Mouse (Mus musculus) hindbrain, embryonic 10.5 days (tissue): ENCODE data around the gene Syn1. TPM values are rescaled to one million over a fixed set of nuclear protein-coding genes. Genes with fewer than 3 reads are reported as not detected.

Experiments used
- DNase-seq: peaks from one replicate; pipeline ENCODE4 v3.0.0-alpha.2; 2017; ENCODE audit warnings: low spot score
- H3K27ac ChIP-seq: fragments of 300-500 bp; sonication (generic); 2 replicates; pipeline ENCODE4 v1.5.1; 2016; ENCODE audit warnings: mild to moderate bottlenecking, moderate library complexity
- H3K27me3 ChIP-seq: fragments of 300-500 bp; sonication (generic); 2 replicates; pipeline ENCODE4 v1.6.1; 2016; ENCODE audit warnings: mild to moderate bottlenecking; ENCODE audit not compliant: poor library complexity, insufficient read depth, severe bottlenecking
- H3K36me3 ChIP-seq: fragments of 300-500 bp; sonication (generic); 2 replicates; pipeline ENCODE4 v1.6.1; 2016; ENCODE audit warnings: mild to moderate bottlenecking, moderate library complexity
- H3K4me1 ChIP-seq: fragments of 300-500 bp; sonication (generic); replicated peaks from 2 replicates; pipeline ENCODE4 v1.6.1; 2016; ENCODE audit warnings: mild to moderate bottlenecking
- H3K4me3 ChIP-seq: fragments of 300-500 bp; sonication (generic); 2 replicates; pipeline ENCODE4 v1.5.1; 2016; ENCODE audit warnings: mild to moderate bottlenecking, moderate library complexity
- H3K9me3 ChIP-seq: fragments of 300-500 bp; sonication (generic); 2 replicates; pipeline ENCODE4 v1.6.1; 2016; ENCODE audit warnings: mild to moderate bottlenecking, moderate library complexity
- WGBS: fragments of 180-500 bp; shearing (Covaris S2); methylation state at CpG from one replicate; pipeline ENCODE4 v1.1.7; 2016; 5-methylcytosine and 5-hydroxymethylcytosine counted together
- polyA plus RNA-seq: library from polyadenylated mRNA; unstranded; fragments of >200 nt; fragmentation: Nextera tagmentation; extraction: Ambion mirVana; gene quantifications from 2 replicates; pipeline ENCODE4 v1.2.1, GENCODE M21; 2016

The Syn1 gene
- 5.1 and 11.8 TPM in 2 replicates for polyA plus RNA-seq

- 12% methylated on average over 44 of the region's 44 CpGs for WGBS
- Histone ChIP-seq H3K27me3 (peaks cover 11% of the 10 kb centered on the region; the same call in 1 of the 2 replicates), H3K27ac (peak within 1 kb of the TSS; percentile 79)
These were observed at the start of gene Syn1 for GRCm38 (mm10) chrX:20920844-20921364. Syn1 (minus strand) TSS chrX:20921004.

DNA sequence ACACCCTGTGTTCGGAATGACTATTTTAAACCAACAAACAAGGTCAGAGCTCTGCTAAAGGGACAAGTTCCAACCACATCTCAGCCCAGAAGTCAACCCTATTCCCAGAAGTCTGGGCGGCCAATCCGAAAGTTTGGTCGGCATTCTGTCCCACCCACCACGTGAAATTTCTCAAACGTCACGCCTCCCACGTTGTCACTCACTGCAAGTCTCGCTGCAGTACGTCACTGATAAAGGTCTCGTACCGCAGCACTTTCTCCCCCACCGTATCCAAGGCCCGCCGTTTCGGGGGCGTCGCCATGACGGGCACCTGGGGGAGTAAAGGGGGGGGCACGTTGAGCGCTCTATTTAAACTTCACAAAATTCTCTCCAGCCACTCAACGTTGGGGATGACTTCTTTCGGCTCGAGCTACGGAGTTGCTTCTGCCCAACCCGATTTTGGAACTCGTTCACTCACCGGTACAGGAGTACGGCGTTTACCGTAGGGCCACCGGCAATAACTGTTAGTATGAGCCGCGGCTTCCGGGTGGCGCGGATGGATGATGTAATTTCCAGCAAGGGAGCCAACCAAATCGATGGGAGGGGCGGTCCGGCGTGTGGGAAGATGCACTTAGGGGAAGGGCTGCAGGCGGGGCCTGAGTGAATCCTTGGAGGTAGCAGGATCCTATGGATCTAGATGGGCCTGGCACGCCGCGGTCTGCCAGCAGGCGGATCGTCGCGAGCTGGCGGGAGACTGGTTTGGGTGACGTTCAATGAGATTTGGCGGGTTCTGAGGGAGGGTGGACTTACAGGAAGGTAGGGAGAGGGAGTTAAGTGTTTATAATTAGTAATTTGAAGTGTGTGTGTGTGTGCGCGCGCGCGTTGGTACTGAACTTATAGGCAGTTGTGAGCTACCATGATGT is 40.9 kb upstream of the Syn1 start, which contains the start of gene Uxt:
Gene Uxt, minus strand, starts transcription at position 541 of the 902 bp plus-strand sequence.
- Histone ChIP-seq H3K36me3 (peaks cover 23% of the 10 kb centered on the region), H3K4me1 (0 out of 2 replicates have a peak, but pooled peaks cover 5% of the 10 kb centered on the region), H3K27me3 (no peaks in the 10 kb centered on the region), H3K27ac (peak within 1 kb of the TSS; percentile 82), H3K4me3 (peak within 1 kb of the TSS; percentile 57), H3K9me3 (no peaks in the 10 kb centered on the region)
- WGBS: 17% methylated on average over 57 of the region's 57 CpGs
- peak; percentile 88 for DNase-seq

More at GRCm38 (mm10) chrX:20920844-20921364, at the start of gene Syn1:
- peaks cover 8% of the 10 kb centered on the region; the same call in 1 of the 2 replicates for H3K9me3 ChIP-seq
- H3K36me3 ChIP-seq: 0 out of 2 replicates have a peak, but pooled peaks cover 9% of the 10 kb centered on the region
- H3K4me1 ChIP-seq: peaks cover 5% of the 10 kb centered on the region; the same call in 1 of the 2 replicates
- DNase-seq: peak; percentile 84
- peak within 1 kb of the TSS; percentile 54 for H3K4me3 ChIP-seq

DNA sequence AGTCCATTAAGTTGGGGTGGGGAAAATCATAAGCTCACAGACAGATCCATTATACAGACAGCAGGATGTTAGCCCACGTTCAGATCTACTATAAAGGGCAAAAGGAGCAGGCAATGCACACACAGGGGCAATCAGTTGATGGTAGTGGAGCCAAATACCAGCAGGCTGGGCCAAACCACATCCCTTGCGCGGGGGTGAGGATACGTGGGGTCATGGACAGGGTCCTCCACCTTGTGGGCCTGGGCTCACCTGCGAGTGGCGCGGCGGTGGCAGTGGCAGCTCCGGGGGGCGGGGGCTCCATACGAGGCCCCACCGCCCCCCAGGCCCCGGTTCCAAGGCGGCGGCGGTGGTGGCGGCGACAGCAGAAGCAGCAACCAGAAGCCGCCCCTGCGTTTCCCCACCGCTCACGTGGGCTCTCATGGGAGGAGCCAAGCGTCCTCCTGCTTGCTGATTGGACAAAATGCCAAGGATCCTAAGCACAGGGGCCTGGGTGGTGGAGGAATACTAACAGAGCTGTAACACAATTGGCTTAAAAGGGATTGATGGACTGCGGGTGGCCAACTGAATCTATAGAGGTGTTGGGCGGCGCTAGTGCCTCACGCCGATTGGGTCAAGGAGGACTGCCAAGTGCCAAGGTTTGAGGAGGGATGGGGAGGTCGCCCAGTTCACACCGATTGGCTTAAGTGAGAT is 29.5 kb upstream of the Syn1 start, which contains the start of gene Elk1:
Gene Elk1, minus strand, starts transcription at position 418 of the 690 bp plus-strand sequence.
- 17% methylated on average over 30 of the region's 30 CpGs for WGBS
- H3K27me3 ChIP-seq: no peaks in the 10 kb centered on the region
- peak within 1 kb of the TSS; percentile 87 for H3K27ac ChIP-seq
- H3K9me3 ChIP-seq: no peaks in the 10 kb centered on the region
- peak; percentile 88 for DNase-seq
- peaks cover 6% of the 10 kb centered on the region for H3K4me1 ChIP-seq
- H3K4me3 ChIP-seq: peak within 1 kb of the TSS; percentile 65
- H3K36me3 ChIP-seq: no peaks in the 10 kb centered on the region

DNA sequence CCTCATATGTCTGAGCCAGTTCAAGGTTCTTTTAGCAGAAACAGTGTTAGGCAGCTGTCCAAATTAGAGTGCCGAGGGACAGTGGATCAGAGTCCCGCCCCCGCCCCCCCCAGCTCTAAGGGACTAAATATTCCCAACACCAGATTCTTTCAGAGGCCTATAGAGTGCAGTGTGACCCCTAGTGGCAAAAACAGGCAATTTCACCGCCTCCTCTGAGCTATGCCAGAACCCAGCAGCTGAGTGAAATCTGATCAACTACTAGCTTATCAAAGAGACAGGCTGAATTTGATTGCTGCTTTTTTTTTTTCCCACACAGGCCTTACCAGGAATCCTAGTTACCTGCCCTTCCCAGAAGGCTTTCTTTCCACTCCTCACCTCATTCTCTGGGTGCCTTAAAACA is 25.3 kb upstream of the Syn1 start:
- WGBS: 22% methylated on average over 4 of the region's 4 CpGs
- no peak overlapping the region for H3K27ac ChIP-seq
- H3K36me3 ChIP-seq: 0 out of 2 replicates have a peak, but pooled peaks cover 3% of the 10 kb centered on the region
- H3K4me1 ChIP-seq: peaks cover 6% of the 10 kb centered on the region
- no peaks in the 10 kb centered on the region for H3K27me3 ChIP-seq
- H3K9me3 ChIP-seq: no peaks in the 10 kb centered on the region
- H3K4me3 ChIP-seq: no peak overlapping the region
- peak; percentile 18 for DNase-seq

DNA sequence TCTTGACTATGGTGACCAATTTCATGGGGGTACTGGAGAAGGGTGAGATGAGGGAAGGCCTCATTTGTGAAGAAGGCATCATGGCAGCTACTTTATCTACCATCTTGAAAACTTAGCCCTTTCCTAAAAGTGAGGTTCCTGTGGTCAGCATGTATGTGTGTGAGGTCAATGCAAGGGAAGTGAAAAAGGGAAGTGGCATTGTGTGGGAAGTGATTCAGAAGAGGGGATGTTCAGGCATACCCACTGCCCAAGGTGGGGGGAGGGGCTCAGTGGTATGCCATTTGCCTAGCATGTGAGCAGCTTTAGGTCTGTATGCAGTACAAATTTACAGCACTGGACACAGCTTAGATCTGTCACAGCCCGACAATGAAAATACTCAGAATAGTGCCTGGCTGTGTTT is 11.2 kb upstream of the Syn1 start:
- H3K4me1 ChIP-seq: no peaks in the 10 kb centered on the region
- H3K36me3 ChIP-seq: peaks cover 59% of the 10 kb centered on the region
- DNase-seq: no peak
- H3K4me3 ChIP-seq: no peak overlapping the region
- 77% methylated on average over 1 of the region's 1 CpGs for WGBS
- no peaks in the 10 kb centered on the region for H3K27me3 ChIP-seq
- no peak overlapping the region for H3K27ac ChIP-seq
- peaks cover under 1% of the 10 kb centered on the region; the same call in 1 of the 2 replicates for H3K9me3 ChIP-seq

DNA sequence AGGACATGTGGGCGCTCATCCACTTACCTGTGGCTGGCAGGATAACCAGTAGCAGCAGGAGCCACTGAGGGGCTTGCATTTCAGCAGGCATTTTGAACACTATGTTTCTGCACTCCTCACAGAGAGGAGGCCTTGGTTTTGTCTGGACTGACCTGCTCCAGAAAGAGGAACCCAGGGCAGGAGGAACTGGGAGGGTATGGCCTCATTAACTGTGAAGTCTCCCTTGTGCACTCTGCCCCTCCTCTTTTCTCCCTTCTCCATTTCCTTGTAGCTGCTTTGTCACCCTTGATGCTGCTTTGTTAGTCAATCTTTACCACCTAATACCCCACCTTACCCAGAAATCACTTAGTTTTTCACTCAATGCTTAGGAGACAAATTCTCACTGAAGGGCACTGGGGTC is 10.6 kb upstream of the Syn1 start, which contains the start of gene Cfp:
Gene Cfp, minus strand, starts transcription at position 192 of the 400 bp plus-strand sequence.
- no peak within 1 kb of the TSS for H3K27ac ChIP-seq
- H3K4me1 ChIP-seq: no peaks in the 10 kb centered on the region
- H3K27me3 ChIP-seq: no peaks in the 10 kb centered on the region
- no peak within 1 kb of the TSS for H3K4me3 ChIP-seq
- peaks cover 56% of the 10 kb centered on the region for H3K36me3 ChIP-seq
- 100% methylated on average over 1 of the region's 1 CpGs for WGBS
- no peak for DNase-seq
- H3K9me3 ChIP-seq: no peaks in the 10 kb centered on the region; the same call in 1 of the 2 replicates

DNA sequence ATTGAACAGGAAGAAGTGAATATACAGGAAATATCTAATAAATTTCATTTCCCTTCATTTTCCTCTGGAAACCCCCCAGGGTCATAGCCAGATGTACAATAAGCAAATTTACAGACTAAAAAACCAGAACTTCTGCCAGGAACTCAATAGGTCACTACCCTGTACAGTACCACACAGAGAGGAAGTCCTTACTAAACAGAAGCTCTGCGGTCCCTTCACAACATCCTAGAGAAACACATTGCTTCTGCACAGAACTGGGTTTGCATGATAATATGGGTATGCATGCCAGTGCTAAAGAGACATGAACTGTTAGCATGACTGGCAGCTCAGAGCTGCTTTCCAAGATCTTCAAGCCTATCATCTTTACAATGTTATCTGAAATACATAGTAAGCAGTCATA is 9.1 kb upstream of the Syn1 start:
- no peaks in the 10 kb centered on the region for H3K4me1 ChIP-seq
- H3K9me3 ChIP-seq: no peaks in the 10 kb centered on the region; the same call in 1 of the 2 replicates
- H3K27me3 ChIP-seq: no peaks in the 10 kb centered on the region
- WGBS: 94% methylated on average over 1 of the region's 1 CpGs
- no peak for DNase-seq
- no peak overlapping the region for H3K27ac ChIP-seq
- no peak overlapping the region for H3K4me3 ChIP-seq
- peaks cover 49% of the 10 kb centered on the region for H3K36me3 ChIP-seq

- peaks cover 8% of the 10 kb centered on the region; the same call in 1 of the 2 replicates for H3K9me3 ChIP-seq
- peaks cover under 1% of the 10 kb centered on the region; the same call in 1 of the 2 replicates for H3K27me3 ChIP-seq
- DNase-seq: no peak
- H3K4me1 ChIP-seq: peaks cover 5% of the 10 kb centered on the region; the same call in 1 of the 2 replicates
- peaks cover 29% of the 10 kb centered on the region for H3K36me3 ChIP-seq
- H3K4me3 ChIP-seq: no peak overlapping the region
- no peak overlapping the region for H3K27ac ChIP-seq
These were observed 4.2 kb upstream of the Syn1 start for GRCm38 (mm10) chrX:20924976-20925375.

DNA sequence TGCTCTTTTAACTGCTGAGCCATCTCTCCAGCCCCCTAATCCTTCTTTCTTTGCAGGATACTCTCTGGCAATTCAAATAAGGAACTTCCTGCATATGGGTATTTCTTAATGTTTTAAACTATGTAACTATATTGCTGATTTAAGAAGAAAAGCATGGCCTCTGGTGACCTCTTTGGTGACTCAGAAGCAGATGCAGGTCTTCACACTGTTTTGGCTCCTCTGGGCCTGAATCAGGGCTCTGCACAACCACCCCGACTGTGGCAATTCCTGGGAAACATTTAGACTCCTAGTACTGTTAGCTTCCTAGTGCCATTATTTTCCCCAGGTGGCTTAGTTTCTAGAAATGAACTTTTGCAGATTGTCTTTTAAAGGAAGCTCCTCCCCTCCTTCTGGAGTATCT is 2.7 kb upstream of the Syn1 start:
- no peak overlapping the region for H3K4me3 ChIP-seq
- WGBS: 79% methylated on average over 1 of the region's 1 CpGs
- H3K36me3 ChIP-seq: peaks cover 27% of the 10 kb centered on the region
- no peak for DNase-seq
- peaks cover 11% of the 10 kb centered on the region; the same call in 1 of the 2 replicates for H3K27me3 ChIP-seq
- H3K27ac ChIP-seq: no peak overlapping the region
- peaks cover 5% of the 10 kb centered on the region; the same call in 1 of the 2 replicates for H3K4me1 ChIP-seq
- peaks cover 8% of the 10 kb centered on the region; the same call in 1 of the 2 replicates for H3K9me3 ChIP-seq

- 39% methylated on average over 5 of the region's 5 CpGs for WGBS
- peaks cover 11% of the 10 kb centered on the region; the same call in 1 of the 2 replicates for H3K27me3 ChIP-seq
- peaks cover 5% of the 10 kb centered on the region; the same call in 1 of the 2 replicates for H3K4me1 ChIP-seq
- H3K36me3 ChIP-seq: 0 out of 2 replicates have a peak, but pooled peaks cover 9% of the 10 kb centered on the region
- DNase-seq: no peak
- peaks cover 8% of the 10 kb centered on the region; the same call in 1 of the 2 replicates for H3K9me3 ChIP-seq
- no peak overlapping the region for H3K27ac ChIP-seq
- peak overlapping the region; percentile 54 for H3K4me3 ChIP-seq
These were observed 562 bp upstream of the Syn1 start for GRCm38 (mm10) chrX:20921366-20921765.

GRCm38 (mm10) chrX:20920249-20920843 is 458 bp downstream of the Syn1 start:
- 15% methylated on average over 49 of the region's 49 CpGs for WGBS
- peak overlapping the region; percentile 54 for H3K4me3 ChIP-seq
- H3K27ac ChIP-seq: peak overlapping the region; percentile 79
- peaks cover 8% of the 10 kb centered on the region; the same call in 1 of the 2 replicates for H3K9me3 ChIP-seq
- H3K36me3 ChIP-seq: 0 out of 2 replicates have a peak, but pooled peaks cover 6% of the 10 kb centered on the region
- DNase-seq: peak; percentile 15
- peaks cover 5% of the 10 kb centered on the region; the same call in 1 of the 2 replicates for H3K4me1 ChIP-seq
- peaks cover 11% of the 10 kb centered on the region; the same call in 1 of the 2 replicates for H3K27me3 ChIP-seq

DNA sequence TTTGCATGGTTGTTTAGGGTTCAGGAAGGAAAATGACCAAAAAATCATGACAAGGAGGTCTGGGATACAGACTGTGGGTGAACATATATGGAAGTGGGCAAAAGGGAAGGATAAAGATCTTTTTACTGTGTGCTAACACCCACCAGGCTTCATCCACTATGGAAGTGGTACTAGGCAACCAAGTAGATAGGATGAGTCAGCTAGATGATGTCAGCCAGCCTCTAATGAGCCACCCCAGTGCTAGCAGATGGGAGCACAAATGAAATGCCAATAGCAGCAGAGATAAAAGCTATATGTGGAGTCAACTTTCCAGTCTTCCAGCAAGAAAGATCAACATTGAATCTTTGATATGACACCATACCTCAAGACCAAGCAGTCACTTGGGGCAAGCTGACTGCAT is 5.7 kb downstream of the Syn1 start:
- Histone ChIP-seq H3K4me3 (no peak overlapping the region), H3K4me1 (no peaks in the 10 kb centered on the region), H3K27me3 (peaks cover 11% of the 10 kb centered on the region; the same call in 1 of the 2 replicates), H3K36me3 (no peaks in the 10 kb centered on the region), H3K27ac (no peak overlapping the region), H3K9me3 (no peaks in the 10 kb centered on the region)
- no peak for DNase-seq
